Mouse (Mus musculus) forebrain, embryonic 16.5 days (tissue): ENCODE data around the gene Zc3hav1. TPM values are rescaled to one million over a fixed set of nuclear protein-coding genes. Genes with fewer than 3 reads are reported as not detected.
"Not testable (repeated sequence)": the region's sequence is repeated elsewhere in the genome, so short reads cannot be mapped to it uniquely, and the experiment has no call there.

Experiments used
- ATAC-seq: fragments of 200-750 bp; cut with Nextera tagmentation; 2 replicates; pipeline ENCODE4 v1.8.0; 2017; ENCODE audit warnings: mild to moderate bottlenecking, moderate library complexity
- H3K27ac ChIP-seq: fragments of 300-500 bp; sonication (generic); 2 replicates; pipeline ENCODE4 v1.5.1; 2014; ENCODE audit warnings: low read length, control low read depth
- H3K27me3 ChIP-seq: fragments of 300-500 bp; sonication (generic); replicated peaks from 2 replicates; pipeline ENCODE4 v1.6.1; 2014; ENCODE audit warnings: low read length; ENCODE audit not compliant: control insufficient read depth, insufficient read depth
- H3K36me3 ChIP-seq: fragments of 300-500 bp; sonication (generic); 2 replicates; pipeline ENCODE4 v1.6.1; 2014; ENCODE audit not compliant: control insufficient read depth, insufficient read depth
- H3K4me1 ChIP-seq: fragments of 300-500 bp; sonication (generic); replicated peaks from 2 replicates; pipeline ENCODE4 v1.6.1; 2014; ENCODE audit warnings: low read length; ENCODE audit not compliant: control insufficient read depth, insufficient read depth
- H3K4me2 ChIP-seq: fragments of 300-500 bp; sonication (generic); 2 replicates; pipeline ENCODE4 v1.6.1; 2014; ENCODE audit warnings: mild to moderate bottlenecking, low read length, control low read depth
- H3K4me3 ChIP-seq: fragments of 300-500 bp; sonication (generic); replicated peaks from 2 replicates; pipeline ENCODE4 v1.5.1; 2014; ENCODE audit warnings: mild to moderate bottlenecking, low read length, control low read depth
- H3K9ac ChIP-seq: fragments of 300-500 bp; sonication (generic); replicated peaks from 2 replicates; pipeline ENCODE4 v1.6.1; 2014; ENCODE audit warnings: low read depth, low read length, control low read depth
- H3K9me3 ChIP-seq: fragments of 300-500 bp; sonication (generic); 2 replicates; pipeline ENCODE4 v1.6.1; 2016; ENCODE audit warnings: low read length; ENCODE audit not compliant: control insufficient read depth
- WGBS: fragments of 180-500 bp; shearing (Covaris S2); extraction: QIAGEN DNeasy Blood & Tissue Kit; methylation state at CpG from one replicate; pipeline ENCODE4 v1.1.7; 2014; 5-methylcytosine and 5-hydroxymethylcytosine counted together
- polyA plus RNA-seq: library from polyadenylated mRNA; unstranded; fragments of >200 nt; fragmentation: Nextera tagmentation; extraction: Ambion mirVana; gene quantifications from 2 replicates; pipeline ENCODE4 v1.2.1, GENCODE M21; 2015

The Zc3hav1 gene
- polyA plus RNA-seq, 1 experiment from 2014 or later: 0.73 TPM

GRCm38 (mm10) chr6:38361065-38361464, 6.7 kb upstream of the Zc3hav1 start:
- H3K9ac ChIP-seq: no peak overlapping the region
- no peak overlapping the region for H3K4me2 ChIP-seq
- ATAC-seq: no peak
- peaks cover 11% of the 10 kb centered on the region for H3K27me3 ChIP-seq
- 87% methylated on average over 4 of the region's 4 CpGs for WGBS
- H3K9me3 ChIP-seq: no peaks in the 10 kb centered on the region
- no peak overlapping the region for H3K4me3 ChIP-seq
- H3K27ac ChIP-seq: no peak overlapping the region
- no peaks in the 10 kb centered on the region for H3K36me3 ChIP-seq
- H3K4me1 ChIP-seq: no peaks in the 10 kb centered on the region

- Histone ChIP-seq H3K4me2 (no peak overlapping the region), H3K36me3 (no peaks in the 10 kb centered on the region), H3K4me3 (no peak overlapping the region), H3K4me1 (no peaks in the 10 kb centered on the region), H3K9me3 (no peaks in the 10 kb centered on the region), H3K27ac (no peak overlapping the region), H3K27me3 (peaks cover 18% of the 10 kb centered on the region), H3K9ac (no peak overlapping the region)
- no peak for ATAC-seq
- 89% methylated on average over 12 of the region's 12 CpGs for WGBS
These were observed 5.5 kb upstream of the Zc3hav1 start for GRCm38 (mm10) chr6:38359736-38360499.

DNA sequence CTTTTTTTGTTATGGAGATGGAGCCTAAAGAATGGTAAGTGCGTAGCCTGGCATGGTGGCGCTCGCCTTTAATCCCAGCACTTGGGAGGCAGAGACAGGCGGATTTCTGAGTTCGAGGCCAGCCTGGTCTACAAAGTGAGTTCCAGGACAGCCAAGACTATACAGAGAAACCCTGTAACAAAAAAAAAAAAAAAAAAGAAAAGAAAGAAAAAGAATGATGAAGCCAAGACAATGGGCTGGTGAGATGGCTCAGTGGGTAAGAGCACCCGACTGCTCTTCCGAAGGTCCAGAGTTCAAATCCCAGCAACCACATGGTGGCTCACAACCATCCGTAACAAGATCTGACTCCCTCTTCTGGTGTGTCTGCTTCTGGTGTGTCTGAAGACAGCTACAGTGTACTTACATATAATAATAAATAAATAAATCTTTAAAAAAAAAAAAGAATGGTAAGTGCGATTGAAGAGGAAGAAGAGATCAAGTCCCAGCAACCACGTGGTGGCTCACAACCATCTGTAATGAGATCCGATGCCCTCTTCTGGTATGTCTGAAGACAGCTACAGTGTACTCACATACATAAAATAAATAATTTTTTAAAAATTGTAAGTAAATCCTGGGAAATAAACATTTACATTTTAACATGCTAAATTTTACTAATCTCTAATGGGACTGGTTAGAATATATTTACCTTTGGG, 4.8 kb upstream of the Zc3hav1 start:
- not testable (repeated sequence) for H3K9ac ChIP-seq, H3K9me3 ChIP-seq, ATAC-seq, H3K4me1 ChIP-seq, H3K36me3 ChIP-seq, H3K4me2 ChIP-seq, H3K27ac ChIP-seq, H3K4me3 ChIP-seq
- 91% methylated on average over 10 of the region's 11 CpGs for WGBS
- H3K27me3 ChIP-seq: peaks cover 25% of the 10 kb centered on the region

- ATAC-seq: no peak
- WGBS: 65% methylated on average over 8 of the region's 8 CpGs
These were observed 4.0 kb upstream of the Zc3hav1 start for GRCm38 (mm10) chr6:38358253-38359027.

GRCm38 (mm10) chr6:38357603-38358252, 3.3 kb upstream of the Zc3hav1 start:
- H3K4me1 ChIP-seq: peaks cover 10% of the 10 kb centered on the region
- no peaks in the 10 kb centered on the region for H3K36me3 ChIP-seq
- peaks cover 27% of the 10 kb centered on the region for H3K27me3 ChIP-seq
- H3K9ac ChIP-seq: no peak overlapping the region
- WGBS: 25% methylated on average over 5 of the region's 5 CpGs
- no peak for ATAC-seq
- no peak overlapping the region for H3K4me3 ChIP-seq
- H3K4me2 ChIP-seq: no peak overlapping the region
- H3K9me3 ChIP-seq: no peaks in the 10 kb centered on the region
- no peak overlapping the region for H3K27ac ChIP-seq

More at GRCm38 (mm10) chr6:38358253-38359027, 4.0 kb upstream of the Zc3hav1 start:
- Histone ChIP-seq H3K27me3 (peaks cover 27% of the 10 kb centered on the region), H3K9me3 (no peaks in the 10 kb centered on the region), H3K36me3 (no peaks in the 10 kb centered on the region), H3K9ac (no peak overlapping the region), H3K4me2 (no peak overlapping the region), H3K27ac (no peak overlapping the region), H3K4me1 (peaks cover 9% of the 10 kb centered on the region), H3K4me3 (no peak overlapping the region)

DNA sequence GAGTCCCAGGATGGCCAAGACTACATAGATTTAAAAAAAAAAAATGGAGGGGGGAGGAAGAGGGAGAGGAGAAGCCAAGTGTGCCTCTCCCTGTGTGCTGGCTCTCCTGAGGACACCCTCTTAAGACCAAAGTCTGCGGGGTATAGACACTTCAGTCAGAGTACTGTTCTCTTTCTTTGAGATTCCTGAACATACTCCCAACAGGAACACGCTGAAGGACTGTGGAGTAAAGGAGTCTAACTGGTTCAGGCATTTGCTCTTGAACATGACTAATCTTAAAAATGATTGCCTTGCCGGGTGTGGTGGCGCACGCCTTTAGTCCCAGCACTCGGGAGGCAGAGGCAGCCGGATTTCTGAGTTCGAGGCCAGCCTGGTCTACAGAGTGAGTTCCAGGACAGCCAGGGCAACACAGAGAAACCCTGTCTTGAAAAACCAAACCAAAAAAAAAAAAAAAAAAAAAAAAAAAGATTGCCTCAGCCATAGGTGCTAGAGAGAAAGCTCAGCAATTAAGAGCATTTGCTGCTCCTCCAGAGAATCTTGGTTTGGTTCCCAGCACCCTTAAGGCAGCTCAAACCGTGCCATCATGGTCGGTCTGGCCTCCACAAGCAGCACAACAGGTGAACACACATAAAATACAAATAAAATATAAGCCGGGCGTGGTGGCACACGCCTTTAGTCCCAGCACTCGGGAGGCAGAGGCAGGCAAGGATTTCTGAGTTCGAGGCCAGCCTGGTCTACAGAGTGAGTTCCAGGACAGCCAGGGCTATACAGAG, 2.4 kb upstream of the Zc3hav1 start:
- H3K36me3 ChIP-seq, H3K27ac ChIP-seq, H3K4me3 ChIP-seq, ATAC-seq, H3K4me1 ChIP-seq, H3K9me3 ChIP-seq, H3K4me2 ChIP-seq, H3K9ac ChIP-seq: not testable (repeated sequence)
- peaks cover 33% of the 10 kb centered on the region for H3K27me3 ChIP-seq
- WGBS: 73% methylated on average over 15 of the region's 15 CpGs

DNA sequence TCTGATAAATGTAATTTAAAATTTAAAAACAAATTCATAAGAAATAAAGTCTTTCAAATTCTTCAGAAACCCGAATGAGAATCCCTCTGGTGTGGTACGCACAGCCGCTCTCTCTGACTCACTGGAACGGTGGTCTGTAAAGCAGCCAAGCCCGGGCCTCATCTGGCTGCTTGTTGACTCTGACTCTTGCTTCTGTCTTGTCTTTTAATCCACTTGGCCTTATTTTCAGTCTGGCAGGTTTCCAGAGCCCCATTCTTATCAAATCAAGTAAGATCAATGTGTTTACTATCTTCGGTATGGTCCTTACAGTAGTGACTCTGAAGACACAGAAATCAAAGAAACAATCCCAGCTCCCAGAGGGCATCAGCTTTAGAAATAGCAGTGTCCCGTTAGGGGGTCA, 1.5 kb upstream of the Zc3hav1 start:
- Histone ChIP-seq H3K9me3 (no peaks in the 10 kb centered on the region), H3K9ac (no peak overlapping the region), H3K36me3 (no peaks in the 10 kb centered on the region), H3K27me3 (peaks cover 40% of the 10 kb centered on the region), H3K4me3 (no peak overlapping the region), H3K4me1 (peaks cover 10% of the 10 kb centered on the region), H3K27ac (no peak overlapping the region), H3K4me2 (no peak overlapping the region)
- 10% methylated on average over 7 of the region's 7 CpGs for WGBS
- ATAC-seq: no peak

DNA sequence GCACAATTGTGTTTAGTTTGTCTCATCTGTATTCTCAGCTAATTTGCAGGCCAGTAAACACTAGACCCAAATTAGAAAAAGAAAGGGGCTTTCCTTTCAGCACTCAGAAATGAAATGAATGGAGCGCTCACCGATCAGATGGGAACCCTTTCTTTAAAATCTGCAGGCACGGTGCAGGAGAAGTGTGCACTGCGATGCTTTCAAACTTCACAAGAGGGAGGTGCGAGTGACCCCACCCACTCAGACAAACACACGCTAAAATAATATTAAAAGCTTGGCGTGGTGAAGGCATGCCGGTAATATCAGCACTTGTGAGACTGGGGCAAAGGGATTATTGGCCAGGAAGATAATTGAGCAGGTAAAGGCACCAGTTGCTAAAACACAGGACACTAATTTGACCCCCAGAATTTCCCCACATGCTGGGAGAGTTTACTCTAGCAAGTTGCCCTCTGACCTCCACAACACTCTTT, 986 bp upstream of the Zc3hav1 start:
- Histone ChIP-seq H3K9ac (no peak overlapping the region), H3K27ac (no peak overlapping the region), H3K4me1 (peaks cover 10% of the 10 kb centered on the region), H3K4me2 (0 out of 2 replicates have a peak overlapping the region, but pooled peaks have one; percentile 59), H3K36me3 (no peaks in the 10 kb centered on the region), H3K4me3 (no peak overlapping the region), H3K9me3 (no peaks in the 10 kb centered on the region), H3K27me3 (peaks cover 43% of the 10 kb centered on the region)
- WGBS: 2% methylated on average over 8 of the region's 8 CpGs
- ATAC-seq: no peak
